ENCODE assay signal across 14 mouse cellular contexts in the genomic region with DNA sequence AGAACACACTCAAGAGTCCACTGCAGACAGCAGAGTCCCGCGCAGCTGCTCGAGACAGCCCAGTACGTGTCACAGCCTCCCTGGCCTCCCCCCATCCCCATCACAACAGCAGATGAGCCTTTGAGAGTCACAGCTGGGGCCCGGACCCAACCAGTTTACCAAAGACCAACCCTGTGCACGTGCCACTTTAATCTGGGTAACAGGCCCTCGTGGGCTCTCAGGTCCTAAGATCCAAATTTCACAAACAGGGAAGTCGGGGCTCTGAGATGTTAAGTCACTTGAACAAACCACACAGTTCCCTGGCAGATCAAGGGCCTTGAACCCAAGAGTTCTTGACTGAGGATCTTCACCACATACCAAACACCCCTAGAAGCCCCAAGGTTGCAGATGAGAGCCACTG. TPM values are rescaled to one million over a fixed set of nuclear protein-coding genes. Genes with fewer than 3 reads are reported as not detected.
DNase-seq lines count a peak whose midpoint lies in the region; ATAC-seq and TF ChIP-seq lines count a peak whose summit lies in the region.
"Had no signal": no experiment of that assay in that cellular context is flagged by ENCODE, and none has a peak within 500 bp of the region (broad histone marks: within the 10 kb centered on the region; RNA-seq: fewer than 3 reads in every experiment).

No protein-coding gene starts in this region.

- no peak for ATAC-seq in heart, postnatal 0 days (ENCODE audit: insufficient read depth, low read depth)
- no peak for ATAC-seq in neural tube, embryonic 13.5 days (ENCODE audit: low read depth)
- ATAC-seq in stomach, embryonic 16.5 days (ENCODE audit: insufficient read depth, low FRiP score), result no peak

- no peaks in the 10 kb centered on the region for H3K27me3 ChIP-seq in heart, postnatal 0 days (ENCODE audit: control insufficient read depth, insufficient read depth, low read length)
- H3K27me3 ChIP-seq in neural tube, embryonic 13.5 days, result no peaks in the 10 kb centered on the region
- H3K27me3 ChIP-seq in stomach, embryonic 16.5 days (ENCODE audit: control insufficient read depth, insufficient read depth, low read length), result no peaks in the 10 kb centered on the region
- H3K27me3 ChIP-seq: embryonic facial prominence, embryonic 13.5 days; limb, embryonic 15.5 days; neural tube, embryonic 12.5 days had no signal

- DNase-seq in heart, postnatal 0 days (ENCODE audit: low spot score), result no peak
- DNase-seq in heart, postnatal 4 days, result no peak
- no peak for DNase-seq in neural tube, embryonic 10.5 days (ENCODE audit: extremely low spot score, low spot score)
- DNase-seq in lung, postnatal 10 days, result peak; percentile 31
- DNase-seq in frontal cortex, postnatal 10 days (ENCODE audit: low spot score in 2 of 2), result no peak
- no peak for DNase-seq in left cerebral cortex, adult 8-10 months (ENCODE audit: low spot score in 2 of 2)
- DNase-seq: cerebellum, adult 8-10 months had no signal

- H3K4me1 ChIP-seq in heart, postnatal 0 days (ENCODE audit: control insufficient read depth, insufficient read depth), result 0 out of 2 replicates have a peak, but pooled peaks cover 3% of the 10 kb centered on the region
- H3K4me1 ChIP-seq in neural tube, embryonic 13.5 days (replicated peaks), result peaks cover 22% of the 10 kb centered on the region
- H3K4me1 ChIP-seq in stomach, embryonic 16.5 days (ENCODE audit: control insufficient read depth, insufficient read depth, low read length), result peaks cover 11% of the 10 kb centered on the region

- WGBS in heart, postnatal 0 days, result 77% methylated on average over 8 of the region's 8 CpGs
- WGBS in neural tube, embryonic 13.5 days, result 62% methylated on average over 8 of the region's 8 CpGs
- WGBS in stomach, embryonic 16.5 days, result 78% methylated on average over 8 of the region's 8 CpGs

- H3K9ac ChIP-seq in heart, postnatal 0 days (replicated peaks; ENCODE audit: low read depth, low read length), result no peak overlapping the region
- no peak overlapping the region for H3K9ac ChIP-seq in neural tube, embryonic 13.5 days
- H3K9ac ChIP-seq in stomach, embryonic 16.5 days (ENCODE audit: low read length), result peak overlapping the region; percentile 19; the same call in 1 of the 2 replicates
- H3K9ac ChIP-seq: embryonic facial prominence, embryonic 13.5 days; limb, embryonic 15.5 days; neural tube, embryonic 12.5 days had no signal

- H3K4me3 ChIP-seq in heart, postnatal 0 days (ENCODE audit: low read depth, low read length), result no peak overlapping the region
- no peak overlapping the region for H3K4me3 ChIP-seq in neural tube, embryonic 13.5 days
- no peak overlapping the region for H3K4me3 ChIP-seq in stomach, embryonic 16.5 days (replicated peaks; ENCODE audit: low read length)
- H3K4me3 ChIP-seq: embryonic facial prominence, embryonic 13.5 days; limb, embryonic 15.5 days; neural tube, embryonic 12.5 days had no signal

- TF ChIP-seq CTCF in heart, postnatal 0 days (IDR thresholded peaks at IDR 0.05; ENCODE audit: low read depth), result no peak

- no peak overlapping the region for H3K4me2 ChIP-seq in heart, postnatal 0 days (ENCODE audit: low read depth, low read length)
- no peak overlapping the region for H3K4me2 ChIP-seq in neural tube, embryonic 13.5 days
- no peak overlapping the region for H3K4me2 ChIP-seq in stomach, embryonic 16.5 days (ENCODE audit: low read depth, low read length)
- H3K4me2 ChIP-seq: embryonic facial prominence, embryonic 13.5 days; limb, embryonic 15.5 days; neural tube, embryonic 12.5 days had no signal

- peak overlapping the region; percentile 28; the same call in 1 of the 2 replicates for H3K27ac ChIP-seq in heart, postnatal 0 days (ENCODE audit: low read depth)
- H3K27ac ChIP-seq in neural tube, embryonic 13.5 days (replicated peaks), result peak overlapping the region; percentile 67
- H3K27ac ChIP-seq in stomach, embryonic 16.5 days (ENCODE audit: low read length), result peak overlapping the region; percentile 72
- H3K27ac ChIP-seq: embryonic facial prominence, embryonic 13.5 days; limb, embryonic 15.5 days; neural tube, embryonic 12.5 days had no signal

- no peaks in the 10 kb centered on the region for H3K9me3 ChIP-seq in heart, postnatal 0 days (replicated peaks; ENCODE audit: control insufficient read depth, low read length)
- no peaks in the 10 kb centered on the region for H3K9me3 ChIP-seq in neural tube, embryonic 13.5 days
- no peaks in the 10 kb centered on the region for H3K9me3 ChIP-seq in stomach, embryonic 16.5 days (replicated peaks; ENCODE audit: control insufficient read depth, low read length)
- H3K9me3 ChIP-seq: embryonic facial prominence, embryonic 13.5 days; limb, embryonic 15.5 days; neural tube, embryonic 12.5 days had no signal

- H3K36me3 ChIP-seq in heart, postnatal 0 days (replicated peaks; ENCODE audit: control insufficient read depth, insufficient read depth, low read length), result no peaks in the 10 kb centered on the region
- no peaks in the 10 kb centered on the region for H3K36me3 ChIP-seq in neural tube, embryonic 13.5 days
- H3K36me3 ChIP-seq in stomach, embryonic 16.5 days (ENCODE audit: control insufficient read depth, insufficient read depth, low read length), result no peaks in the 10 kb centered on the region
- H3K36me3 ChIP-seq: embryonic facial prominence, embryonic 13.5 days; limb, embryonic 15.5 days; neural tube, embryonic 12.5 days had no signal

- TF ChIP-seq EP300 in heart, postnatal 0 days (IDR thresholded peaks at IDR 0.05; ENCODE audit: low read depth), result no peak

RNA-seq across cellular contexts. Expression of a gene that starts 14.1 kb away (rescaled TPM):
- total RNA-seq in heart, postnatal 0 days (2014; rRNA removed; ENCODE audit: low replicate concordance), result 24.7 and 27.1 TPM in 2 replicates
- 5.8 and 7.1 TPM in 2 replicates for polyA plus RNA-seq in heart, postnatal 0 days (2015; fragmentation: Nextera tagmentation; extraction: Ambion mirVana)
- 10 to 100 TPM; 21.5 to 24.5 TPM for total RNA-seq in heart, postnatal 4 days (2021)
- polyA plus RNA-seq in neural tube, embryonic 13.5 days (2015; fragmentation: Nextera tagmentation; extraction: Ambion mirVana), result 38.7 and 38.9 TPM in 2 replicates
- polyA plus RNA-seq in stomach, embryonic 16.5 days (2015; fragmentation: Nextera tagmentation; extraction: Ambion mirVana), result 19.8 and 20.0 TPM in 2 replicates
- total RNA-seq in left cerebral cortex, adult 8-10 months (2022), result 10 to 100 TPM; 57.0 to 73.5 (median 61.5) TPM

RNA-seq across cellular contexts. Expression of a gene that starts 23.1 kb away (rescaled TPM):
- not detected in 2 replicates for total RNA-seq in heart, postnatal 0 days (2014; rRNA removed; ENCODE audit: low replicate concordance)
- polyA plus RNA-seq in heart, postnatal 0 days (2015; fragmentation: Nextera tagmentation; extraction: Ambion mirVana), result not detected in 2 replicates
- not detected for total RNA-seq in heart, postnatal 4 days (2021)
- 0.23 and 0.31 TPM in 2 replicates for polyA plus RNA-seq in neural tube, embryonic 13.5 days (2015; fragmentation: Nextera tagmentation; extraction: Ambion mirVana)
- polyA plus RNA-seq in stomach, embryonic 16.5 days (2015; fragmentation: Nextera tagmentation; extraction: Ambion mirVana), result 0.19 and 0.40 TPM in 2 replicates
- total RNA-seq in left cerebral cortex, adult 8-10 months (2022), result under 1 TPM in 1 of 4 experiments, not detected in 3; 0.53 TPM
- total RNA-seq: hematopoietic stem cell, adult 5-6 weeks; layer of hippocampus, postnatal 10 days had no signal
- polyA plus RNA-seq: embryonic facial prominence, embryonic 13.5 days; limb, embryonic 15.5 days had no signal

RNA-seq across cellular contexts. Expression of a gene that starts 28.0 kb away (rescaled TPM):
- 23.0 and 27.9 TPM in 2 replicates for total RNA-seq in heart, postnatal 0 days (2014; rRNA removed; ENCODE audit: low replicate concordance)
- 10.6 and 17.9 TPM in 2 replicates for polyA plus RNA-seq in heart, postnatal 0 days (2015; fragmentation: Nextera tagmentation; extraction: Ambion mirVana)
- 10 to 100 TPM in 1 of 2 experiments, 1 to 10 TPM in 1; 9.1 to 10.3 TPM for total RNA-seq in heart, postnatal 4 days (2021)
- 59.9 and 60.1 TPM in 2 replicates for polyA plus RNA-seq in neural tube, embryonic 13.5 days (2015; fragmentation: Nextera tagmentation; extraction: Ambion mirVana)
- 35.9 and 36.4 TPM in 2 replicates for polyA plus RNA-seq in stomach, embryonic 16.5 days (2015; fragmentation: Nextera tagmentation; extraction: Ambion mirVana)
- total RNA-seq in left cerebral cortex, adult 8-10 months (2022), result 10 to 100 TPM; 26.1 to 35.5 (median 27.9) TPM
